Mouse (Mus musculus) kidney, embryonic 14.5 days (tissue): ENCODE measurements around the gene Hlx. TPM values are rescaled to one million over a fixed set of nuclear protein-coding genes. Genes with fewer than 3 reads are reported as not detected.

Source experiments
- ATAC-seq: fragments of 200-750 bp; cut with Nextera tagmentation; 2 replicates; pipeline ENCODE4 v1.8.0; 2017; ENCODE audit warnings: moderate number of reproducible peaks, mild to moderate bottlenecking, moderate TSS enrichment, moderate library complexity; ENCODE audit not compliant: low FRiP score, low TSS enrichment
- H3K27ac ChIP-seq: fragments of 300-500 bp; sonication (generic); 2 replicates; pipeline ENCODE4 v1.5.1; 2014; ENCODE audit warnings: low read depth, mild to moderate bottlenecking, low read length, moderate library complexity, mixed read lengths
- H3K27me3 ChIP-seq: fragments of 300-500 bp; sonication (generic); 2 replicates; pipeline ENCODE4 v1.6.1; 2014; ENCODE audit warnings: mild to moderate bottlenecking, low read length; ENCODE audit not compliant: control insufficient read depth, insufficient read depth
- H3K36me3 ChIP-seq: fragments of 300-500 bp; sonication (generic); 2 replicates; pipeline ENCODE4 v1.6.1; 2014; ENCODE audit warnings: low read length, mixed read lengths; ENCODE audit not compliant: control insufficient read depth, insufficient read depth
- H3K4me1 ChIP-seq: fragments of 300-500 bp; sonication (generic); 2 replicates; pipeline ENCODE4 v1.6.1; 2014; ENCODE audit warnings: low read length, mixed read lengths; ENCODE audit not compliant: control insufficient read depth, insufficient read depth
- H3K4me2 ChIP-seq: fragments of 300-500 bp; sonication (generic); replicated peaks from 2 replicates; pipeline ENCODE4 v1.6.1; 2014; ENCODE audit warnings: low read depth, mild to moderate bottlenecking, low read length
- H3K4me3 ChIP-seq: fragments of 300-500 bp; sonication (generic); 2 replicates; pipeline ENCODE4 v1.5.1; 2014; ENCODE audit warnings: mild to moderate bottlenecking, low read length
- H3K9ac ChIP-seq: fragments of 300-500 bp; sonication (generic); 2 replicates; pipeline ENCODE4 v1.6.1; 2014; ENCODE audit warnings: low read depth, mild to moderate bottlenecking, low read length, moderate library complexity
- H3K9me3 ChIP-seq: fragments of 300-500 bp; sonication (generic); 2 replicates; pipeline ENCODE4 v1.6.1; 2016; ENCODE audit warnings: low read length; ENCODE audit not compliant: control insufficient read depth
- WGBS: fragments of 180-500 bp; shearing (Covaris S2); extraction: QIAGEN DNeasy Blood & Tissue Kit; methylation state at CpG from one replicate; pipeline ENCODE4 v1.1.7; 2014; 5-methylcytosine and 5-hydroxymethylcytosine counted together
- polyA plus RNA-seq: library from polyadenylated mRNA; unstranded; fragments of >200 nt; fragmentation: Nextera tagmentation; extraction: Ambion mirVana; gene quantifications from 2 replicates; pipeline ENCODE4 v1.2.1, GENCODE M21; 2014

Gene Hlx
- polyA plus RNA-seq, 1 experiment from 2014 or later, result 8.0 TPM

- H3K27ac ChIP-seq, result no peak overlapping the region
- WGBS, result 50% methylated on average over 3 of the region's 3 CpGs
Observed at GRCm38 (mm10) chr1:184763866-184764265, 31.4 kb upstream of the Hlx start.

GRCm38 (mm10) chr1:184762941-184763340 is 30.5 kb upstream of the Hlx start:
- ATAC-seq, result no peak
- WGBS, result 48% methylated on average over 5 of the region's 5 CpGs
- no peaks in the 10 kb centered on the region for H3K9me3 ChIP-seq
- H3K27me3 ChIP-seq, result no peaks in the 10 kb centered on the region
- no peak overlapping the region for H3K4me2 ChIP-seq
- H3K27ac ChIP-seq, result no peak overlapping the region
- no peaks in the 10 kb centered on the region for H3K36me3 ChIP-seq
- H3K9ac ChIP-seq, result no peak overlapping the region
- no peaks in the 10 kb centered on the region for H3K4me1 ChIP-seq
- H3K4me3 ChIP-seq, result no peak overlapping the region

More at GRCm38 (mm10) chr1:184763866-184764265, 31.4 kb upstream of the Hlx start:
- no peaks in the 10 kb centered on the region for H3K4me1 ChIP-seq
- H3K9ac ChIP-seq, result no peak overlapping the region
- no peaks in the 10 kb centered on the region for H3K36me3 ChIP-seq
- no peak for ATAC-seq
- H3K27me3 ChIP-seq, result no peaks in the 10 kb centered on the region
- no peak overlapping the region for H3K4me2 ChIP-seq
- no peak overlapping the region for H3K4me3 ChIP-seq
- H3K9me3 ChIP-seq, result no peaks in the 10 kb centered on the region

- Histone ChIP-seq H3K4me1 (no peaks in the 10 kb centered on the region), H3K9ac (no peak overlapping the region), H3K27ac (no peak overlapping the region), H3K4me2 (no peak overlapping the region), H3K9me3 (no peaks in the 10 kb centered on the region), H3K27me3 (no peaks in the 10 kb centered on the region), H3K36me3 (no peaks in the 10 kb centered on the region), H3K4me3 (no peak overlapping the region)
- 56% methylated on average over 4 of the region's 4 CpGs for WGBS
- ATAC-seq, result no peak
Observed at GRCm38 (mm10) chr1:184761988-184762387, 29.6 kb upstream of the Hlx start.

- WGBS, result 83% methylated on average over 5 of the region's 5 CpGs
- H3K9me3 ChIP-seq, result no peaks in the 10 kb centered on the region
- no peaks in the 10 kb centered on the region; the same call in 1 of the 2 replicates for H3K27me3 ChIP-seq
- H3K4me1 ChIP-seq, result 0 out of 2 replicates have a peak, but pooled peaks cover 2% of the 10 kb centered on the region
- no peaks in the 10 kb centered on the region for H3K36me3 ChIP-seq
- no peak for ATAC-seq
- H3K4me3 ChIP-seq, result no peak overlapping the region
- H3K27ac ChIP-seq, result no peak overlapping the region
- H3K4me2 ChIP-seq, result no peak overlapping the region
- no peak overlapping the region for H3K9ac ChIP-seq
Observed at GRCm38 (mm10) chr1:184752671-184753070, 20.3 kb upstream of the Hlx start.

GRCm38 (mm10) chr1:184750114-184750664 is 17.8 kb upstream of the Hlx start:
- H3K9ac ChIP-seq, result no peak overlapping the region
- no peaks in the 10 kb centered on the region for H3K27me3 ChIP-seq
- H3K4me2 ChIP-seq, result no peak overlapping the region
- H3K27ac ChIP-seq, result no peak overlapping the region
- WGBS, result 57% methylated on average over 11 of the region's 11 CpGs
- H3K4me3 ChIP-seq, result no peak overlapping the region
- 0 out of 2 replicates have a peak, but pooled peaks cover 2% of the 10 kb centered on the region for H3K4me1 ChIP-seq
- H3K9me3 ChIP-seq, result no peaks in the 10 kb centered on the region
- H3K36me3 ChIP-seq, result no peaks in the 10 kb centered on the region
- no peak for ATAC-seq

- Histone ChIP-seq H3K9ac (no peak overlapping the region), H3K27ac (peak overlapping the region; percentile 48; the same call in 1 of the 2 replicates), H3K4me2 (no peak overlapping the region), H3K27me3 (no peaks in the 10 kb centered on the region; the same call in 1 of the 2 replicates), H3K9me3 (no peaks in the 10 kb centered on the region), H3K36me3 (no peaks in the 10 kb centered on the region), H3K4me3 (no peak overlapping the region), H3K4me1 (0 out of 2 replicates have a peak, but pooled peaks cover 2% of the 10 kb centered on the region)
- ATAC-seq, result peak; percentile 48; the same call in 1 of the 2 replicates
- 51% methylated on average over 14 of the region's 14 CpGs for WGBS
Observed at GRCm38 (mm10) chr1:184748692-184749152, 16.3 kb upstream of the Hlx start.

GRCm38 (mm10) chr1:184737876-184738479 is 5.6 kb upstream of the Hlx start:
- no peak overlapping the region for H3K27ac ChIP-seq
- no peak overlapping the region for H3K9ac ChIP-seq
- no peaks in the 10 kb centered on the region for H3K36me3 ChIP-seq
- H3K27me3 ChIP-seq, result peaks cover 60% of the 10 kb centered on the region
- peak overlapping the region; percentile 12; the same call in 1 of the 2 replicates for H3K4me2 ChIP-seq
- ATAC-seq, result 0 out of 2 replicates have a peak, but pooled peaks have one; percentile 47
- no peaks in the 10 kb centered on the region for H3K4me1 ChIP-seq
- 4% methylated on average over 12 of the region's 14 CpGs for WGBS
- no peaks in the 10 kb centered on the region for H3K9me3 ChIP-seq
- no peak overlapping the region for H3K4me3 ChIP-seq

- no peaks in the 10 kb centered on the region for H3K9me3 ChIP-seq
- peaks cover 65% of the 10 kb centered on the region for H3K27me3 ChIP-seq
- WGBS, result 19% methylated on average over 2 of the region's 2 CpGs
- no peak overlapping the region for H3K9ac ChIP-seq
- H3K4me1 ChIP-seq, result 0 out of 2 replicates have a peak, but pooled peaks cover 4% of the 10 kb centered on the region
- ATAC-seq, result no peak
- no peak overlapping the region for H3K4me3 ChIP-seq
- no peaks in the 10 kb centered on the region for H3K36me3 ChIP-seq
- H3K4me2 ChIP-seq, result no peak overlapping the region
- H3K27ac ChIP-seq, result no peak overlapping the region
Observed at GRCm38 (mm10) chr1:184737228-184737627, 4.8 kb upstream of the Hlx start.

- H3K27me3 ChIP-seq, result peaks cover 75% of the 10 kb centered on the region
- no peak for ATAC-seq
- H3K9ac ChIP-seq, result no peak overlapping the region
- H3K9me3 ChIP-seq, result no peaks in the 10 kb centered on the region
- H3K4me3 ChIP-seq, result no peak overlapping the region
- H3K4me2 ChIP-seq, result no peak overlapping the region
- H3K27ac ChIP-seq, result no peak overlapping the region
- H3K4me1 ChIP-seq, result 0 out of 2 replicates have a peak, but pooled peaks cover 12% of the 10 kb centered on the region
- no peaks in the 10 kb centered on the region for H3K36me3 ChIP-seq
- 4% methylated on average over 5 of the region's 5 CpGs for WGBS
Observed at GRCm38 (mm10) chr1:184736260-184736659, 3.8 kb upstream of the Hlx start.
